Mouse (Mus musculus): ENCODE results near the gene B4galt5.

DNA sequence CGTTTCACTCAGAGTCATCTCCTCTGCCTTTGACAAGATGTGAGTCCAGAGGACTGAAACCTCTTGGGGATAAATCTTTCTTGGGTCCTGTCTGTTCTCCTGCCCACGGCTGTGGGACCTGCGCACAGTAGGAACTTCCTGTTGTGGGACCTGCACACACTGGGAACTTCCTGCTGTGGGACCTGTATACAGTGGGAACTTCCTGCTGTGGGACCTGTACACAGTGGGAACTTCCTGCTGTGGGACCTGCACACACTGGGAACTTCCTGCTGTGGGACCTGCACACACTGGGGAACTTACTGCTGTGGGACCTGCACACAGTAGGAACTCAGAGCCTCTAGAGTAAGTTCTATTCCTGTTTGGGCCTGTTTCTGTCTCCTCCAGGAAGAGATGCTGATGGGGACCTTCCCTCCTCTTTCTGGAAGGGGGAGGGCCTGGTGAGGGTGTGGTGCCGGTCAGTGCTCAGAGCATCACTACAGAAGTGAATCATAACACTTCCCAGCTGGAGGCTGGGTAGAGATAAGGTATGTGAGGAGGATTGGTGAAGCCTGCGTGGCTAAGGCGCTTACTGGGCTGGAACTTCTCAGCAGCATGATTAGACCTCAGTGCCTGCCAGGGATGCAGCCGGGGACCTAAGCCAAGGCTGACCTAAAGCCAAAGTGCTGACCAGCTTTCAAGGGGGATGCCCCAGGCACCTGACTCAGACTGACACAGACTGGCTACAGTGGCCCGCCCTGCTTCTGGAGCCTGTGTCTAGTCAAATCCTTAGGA is 85.8 kb downstream of the B4galt5 start:
- TF ChIP-seq CTCF (IDR thresholded peaks at IDR 0.05; ENCODE audit: low read depth) (no peak), EP300 (optimal IDR thresholded peaks at IDR 0.05) (no peak)

Data from stomach, postnatal 0 days (tissue).